Mouse (Mus musculus) midbrain, postnatal 0 days (tissue): Measurements from ENCODE around the gene Apba1. TPM values are rescaled to one million over a fixed set of nuclear protein-coding genes. Genes with fewer than 3 reads are reported as not detected.
A peak's percentile ranks its signal among the peaks of the same experiment; 100 is the strongest.

Experiments used
- ATAC-seq: fragments of 200-750 bp; cut with Nextera tagmentation; 2 replicates; pipeline ENCODE4 v1.8.0; 2017; ENCODE audit warnings: moderate number of reproducible peaks, mild to moderate bottlenecking, moderate TSS enrichment, moderate library complexity; ENCODE audit not compliant: low FRiP score
- DNase-seq: peaks from one replicate; pipeline ENCODE4 v3.0.0-alpha.2; 2015; ENCODE audit warnings: low spot score
- H3K27ac ChIP-seq: fragments of 300-500 bp; sonication (generic); 2 replicates; pipeline ENCODE4 v1.5.1; 2014; ENCODE audit warnings: low read depth, mild to moderate bottlenecking, low read length, mixed read lengths
- H3K27me3 ChIP-seq: fragments of 300-500 bp; sonication (generic); 2 replicates; pipeline ENCODE4 v1.6.1; 2014; ENCODE audit warnings: low read length, control low read depth, mixed read lengths; ENCODE audit not compliant: insufficient read depth
- H3K36me3 ChIP-seq: fragments of 300-500 bp; sonication (generic); 2 replicates; pipeline ENCODE4 v1.6.1; 2014; ENCODE audit warnings: low read length, control low read depth, mixed read lengths; ENCODE audit not compliant: insufficient read depth
- H3K4me1 ChIP-seq: fragments of 300-500 bp; sonication (generic); 2 replicates; pipeline ENCODE4 v1.6.1; 2014; ENCODE audit warnings: mild to moderate bottlenecking, control low read depth, antibody characterized with exemption, low read length, mixed read lengths; ENCODE audit not compliant: insufficient read depth
- H3K4me2 ChIP-seq: fragments of 300-500 bp; sonication (generic); 2 replicates; pipeline ENCODE4 v1.6.1; 2014; ENCODE audit warnings: low read depth, mild to moderate bottlenecking, low read length, mixed read lengths; ENCODE audit not compliant: poor library complexity, severe bottlenecking
- H3K4me3 ChIP-seq: fragments of 300-500 bp; sonication (generic); 2 replicates; pipeline ENCODE4 v1.5.1; 2014; ENCODE audit warnings: low read depth, mild to moderate bottlenecking, low read length, moderate library complexity
- H3K9ac ChIP-seq: fragments of 300-500 bp; sonication (generic); replicated peaks from 2 replicates; pipeline ENCODE4 v1.6.1; 2014; ENCODE audit warnings: mild to moderate bottlenecking, low read length, moderate library complexity, mixed read lengths; ENCODE audit not compliant: poor library complexity, severe bottlenecking
- H3K9me3 ChIP-seq: fragments of 300-500 bp; sonication (generic); 2 replicates; pipeline ENCODE4 v1.6.1; 2016; ENCODE audit warnings: low read length, control low read depth
- CTCF ChIP-seq: IDR thresholded peaks from 2 replicates; pipeline ENCODE4 v1.5.1; 2016; ENCODE audit warnings: antibody characterized with exemption, mild to moderate bottlenecking
- WGBS: fragments of 180-500 bp; shearing (Covaris S2); extraction: QIAGEN DNeasy Blood & Tissue Kit; methylation state at CpG from one replicate; pipeline ENCODE4 v1.1.7; 2014; 5-methylcytosine and 5-hydroxymethylcytosine counted together
- polyA plus RNA-seq: library from polyadenylated mRNA; unstranded; fragments of >200 nt; fragmentation: Nextera tagmentation; extraction: Ambion mirVana; gene quantifications from 2 replicates; pipeline ENCODE4 v1.2.1, GENCODE M21; 2015
- total RNA-seq: library from RNA; depleted of rRNA; stranded (reverse); fragments of >200 nt; gene quantifications from 2 replicates; pipeline ENCODE4 v1.2.3, GENCODE M21; 2014

Gene Apba1
- total and polyA plus RNA-seq, 2 experiments from 2014 or later, result 15.4 to 193 TPM

DNA sequence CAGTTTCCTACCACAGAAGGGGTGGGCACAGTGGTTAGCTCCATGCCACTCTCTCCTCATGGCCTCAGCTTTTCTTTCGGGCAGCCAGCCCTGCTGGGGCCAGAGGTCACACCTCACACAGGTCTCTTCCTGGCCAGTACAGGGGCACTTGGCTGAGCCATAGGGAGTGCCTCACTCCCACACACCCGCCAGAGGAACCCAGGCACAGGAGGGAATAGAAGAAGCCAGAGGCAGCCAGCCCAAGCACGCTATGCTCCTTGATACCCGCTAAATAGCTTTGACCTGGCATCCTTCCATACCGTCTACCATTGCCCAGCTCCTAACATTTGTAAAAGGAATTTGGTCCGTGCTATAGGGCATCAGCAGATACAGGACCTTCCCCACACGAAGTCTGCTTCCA is 201.2 kb downstream of the Apba1 start:
- Histone ChIP-seq H3K9ac (no peak overlapping the region), H3K4me3 (no peak overlapping the region), H3K4me2 (no peak overlapping the region), H3K4me1 (0 out of 2 replicates have a peak, but pooled peaks cover 4% of the 10 kb centered on the region), H3K36me3 (no peaks in the 10 kb centered on the region), H3K9me3 (no peaks in the 10 kb centered on the region), H3K27me3 (no peaks in the 10 kb centered on the region), H3K27ac (no peak overlapping the region)
- TF ChIP-seq CTCF, result no peak
- 42% methylated on average over 7 of the region's 7 CpGs for WGBS
- peak; percentile 35 for DNase-seq
- no peak for ATAC-seq

DNA sequence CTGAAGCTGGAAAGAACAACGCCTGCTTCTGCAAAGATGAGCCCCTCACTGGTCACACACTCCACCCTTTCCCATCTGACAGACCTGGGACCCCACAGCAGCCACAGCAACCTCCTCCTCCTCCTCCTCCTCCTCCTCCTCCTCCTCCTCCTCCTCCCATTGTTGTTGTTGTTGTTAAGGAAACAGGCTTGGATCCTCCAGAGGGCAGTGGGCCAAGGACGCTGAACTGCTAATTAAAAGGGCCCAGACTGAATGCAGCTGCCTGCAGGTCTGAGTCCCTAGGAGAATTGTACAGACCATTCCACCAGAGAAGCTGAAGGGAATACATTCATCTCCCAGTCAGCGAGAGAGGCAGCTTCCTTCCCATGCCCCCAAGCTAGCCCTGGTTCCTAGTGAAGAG is 201.6 kb downstream of the Apba1 start:
- WGBS, result 43% methylated on average over 3 of the region's 3 CpGs
- Histone ChIP-seq H3K4me1 (0 out of 2 replicates have a peak, but pooled peaks cover 4% of the 10 kb centered on the region), H3K27me3 (no peaks in the 10 kb centered on the region), H3K9ac (no peak overlapping the region), H3K4me3 (no peak overlapping the region), H3K36me3 (no peaks in the 10 kb centered on the region), H3K9me3 (no peaks in the 10 kb centered on the region), H3K4me2 (no peak overlapping the region), H3K27ac (no peak overlapping the region)
- DNase-seq, result peak; percentile 69
- TF ChIP-seq CTCF, result no peak; the same call in 1 of the 2 replicates
- no peak; the same call in 1 of the 2 replicates for ATAC-seq

DNA sequence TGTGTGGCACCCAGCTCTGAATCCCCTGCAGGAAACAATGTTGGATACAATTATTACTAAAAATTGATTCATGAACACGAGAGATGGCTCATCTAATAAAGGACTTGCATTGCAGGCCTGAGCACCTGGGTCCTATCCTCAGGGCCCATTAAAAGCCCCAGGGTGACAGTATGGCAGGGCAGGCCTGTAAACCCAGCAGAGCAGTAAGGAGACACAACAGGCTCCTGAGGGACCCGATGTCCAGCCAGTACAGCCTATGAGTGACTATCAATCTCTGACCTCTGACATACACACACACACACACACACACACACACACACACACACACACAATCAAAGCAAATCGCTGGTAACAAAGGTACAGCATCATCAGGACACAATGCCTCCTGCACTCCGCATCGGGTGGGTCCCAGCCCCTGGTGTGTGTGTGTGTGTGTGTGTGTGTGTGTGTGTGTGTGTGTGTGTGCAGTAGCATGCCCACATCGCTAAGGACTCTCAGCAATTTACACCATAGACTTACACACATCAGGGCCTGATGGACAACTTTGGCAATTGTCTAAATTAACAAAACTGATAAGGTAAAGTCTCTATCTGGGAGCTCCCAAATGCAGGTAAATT is 202.3 kb downstream of the Apba1 start:
- ATAC-seq, result no peak
- Histone ChIP-seq H3K27ac (no peak overlapping the region), H3K4me3 (no peak overlapping the region), H3K4me2 (no peak overlapping the region), H3K9me3 (no peaks in the 10 kb centered on the region), H3K4me1 (0 out of 2 replicates have a peak, but pooled peaks cover 4% of the 10 kb centered on the region), H3K27me3 (no peaks in the 10 kb centered on the region), H3K36me3 (no peaks in the 10 kb centered on the region), H3K9ac (no peak overlapping the region; the same call in 1 of the 2 replicates)
- no peak for TF ChIP-seq CTCF
- DNase-seq, result no peak
- 72% methylated on average over 6 of the region's 6 CpGs for WGBS

GRCm38 (mm10) chr19:23961516-23961915 is 202.8 kb downstream of the Apba1 start:
- Histone ChIP-seq H3K4me1 (0 out of 2 replicates have a peak, but pooled peaks cover 4% of the 10 kb centered on the region), H3K27ac (no peak overlapping the region), H3K4me3 (no peak overlapping the region), H3K27me3 (no peaks in the 10 kb centered on the region), H3K36me3 (no peaks in the 10 kb centered on the region), H3K9ac (no peak overlapping the region), H3K9me3 (no peaks in the 10 kb centered on the region), H3K4me2 (no peak overlapping the region)
- peak; percentile 97 for TF ChIP-seq CTCF
- DNase-seq (peak; percentile 80), ATAC-seq (peak; percentile 80)
- WGBS, result 2% methylated on average over 8 of the region's 8 CpGs

DNA sequence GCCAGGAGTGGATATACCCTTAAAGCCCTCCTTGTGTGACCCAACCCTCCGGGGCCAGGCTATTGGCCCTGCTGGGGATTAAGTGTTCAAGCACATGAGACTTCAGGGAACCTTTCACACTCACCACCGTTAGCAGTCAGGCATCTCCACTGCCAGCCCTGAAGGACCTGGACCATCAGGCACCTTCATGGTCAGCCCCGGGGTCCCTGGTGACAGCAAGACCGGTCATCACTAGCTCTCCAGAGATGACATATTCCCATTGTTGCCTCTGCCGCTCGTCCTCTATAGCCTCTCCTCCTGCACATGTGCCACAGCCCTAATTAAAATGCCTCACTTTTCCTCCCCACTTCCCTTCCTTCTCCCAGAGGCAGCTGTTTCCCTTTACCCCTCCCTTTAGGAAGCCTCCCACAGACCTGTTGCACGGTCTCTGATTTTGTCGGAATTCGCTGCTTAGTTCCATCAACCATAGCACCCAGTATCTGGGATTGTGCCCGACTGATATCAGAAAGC is 205.8 kb downstream of the Apba1 start:
- 0 out of 2 replicates have a peak, but pooled peaks cover 4% of the 10 kb centered on the region for H3K4me1 ChIP-seq
- H3K27me3 ChIP-seq, result no peaks in the 10 kb centered on the region
- 60% methylated on average over 10 of the region's 10 CpGs for WGBS
- H3K4me2 ChIP-seq, result no peak overlapping the region
- no peak for DNase-seq
- ATAC-seq, result no peak
- no peaks in the 10 kb centered on the region for H3K36me3 ChIP-seq
- TF ChIP-seq CTCF, result no peak
- no peak overlapping the region for H3K27ac ChIP-seq
- H3K9ac ChIP-seq, result no peak overlapping the region
- H3K9me3 ChIP-seq, result no peaks in the 10 kb centered on the region
- no peak overlapping the region for H3K4me3 ChIP-seq

GRCm38 (mm10) chr19:23966376-23966775 is 207.7 kb downstream of the Apba1 start:
- Histone ChIP-seq H3K4me3 (no peak overlapping the region), H3K4me2 (no peak overlapping the region), H3K36me3 (no peaks in the 10 kb centered on the region), H3K4me1 (no peaks in the 10 kb centered on the region), H3K27me3 (no peaks in the 10 kb centered on the region), H3K27ac (no peak overlapping the region), H3K9me3 (no peaks in the 10 kb centered on the region), H3K9ac (no peak overlapping the region)
- 97% methylated on average over 9 of the region's 9 CpGs for WGBS
- no peak for TF ChIP-seq CTCF
- no peak for ATAC-seq
- no peak for DNase-seq
